Mouse (Mus musculus) ovary, postnatal 10 days (tissue): ENCODE measurements around the gene Arid5b.

Experiments
- DNase-seq: peaks from one replicate; pipeline ENCODE4 v3.0.0; 2022; ENCODE audit warnings: low spot score

Gene Arid5b

GRCm38 (mm10) chr10:68136480-68137083 is 142.0 kb downstream of the Arid5b start:
- DNase-seq: peak; percentile 60

DNA sequence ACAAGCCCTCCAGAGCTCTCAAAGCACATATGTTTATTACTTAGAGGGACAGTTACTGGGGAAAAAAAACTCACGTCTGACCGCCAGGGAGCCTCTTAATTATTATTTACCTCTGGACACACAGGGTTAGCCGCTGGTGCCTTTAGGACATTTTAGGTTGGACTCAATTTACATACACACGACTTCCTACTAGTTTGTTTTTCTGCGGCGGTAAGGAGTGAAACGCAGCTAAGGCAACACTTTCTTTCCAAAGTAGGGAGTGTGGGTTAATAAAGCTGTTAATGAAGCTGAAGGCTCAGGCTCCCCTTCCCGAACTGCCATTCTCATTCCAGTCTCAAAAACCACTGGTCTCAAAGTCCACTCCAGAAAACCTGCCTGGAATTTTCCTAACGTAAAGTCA is 142.5 kb downstream of the Arid5b start:
- no peak for DNase-seq

- no peak for DNase-seq
Measured at GRCm38 (mm10) chr10:68135416-68135815, 143.1 kb downstream of the Arid5b start.

DNA sequence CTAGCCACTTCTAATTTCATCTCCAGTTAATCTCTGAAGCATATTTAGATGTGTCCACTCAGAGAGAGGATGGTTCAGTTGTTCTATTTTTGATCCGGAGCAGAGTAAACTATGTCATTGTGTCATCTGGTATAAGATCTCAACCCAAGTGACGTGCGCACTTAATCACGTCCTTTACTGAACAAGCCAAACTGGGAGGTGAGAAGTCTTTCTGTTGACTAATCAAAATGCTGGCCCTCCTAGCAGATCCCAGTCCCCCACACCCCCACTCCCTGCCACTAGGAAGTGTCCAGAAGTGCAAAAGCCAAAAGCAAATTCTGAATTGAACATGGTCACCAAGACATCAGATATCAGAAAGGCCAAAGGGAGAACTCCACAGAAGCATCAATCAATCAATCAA is 144.0 kb downstream of the Arid5b start:
- no peak for DNase-seq

GRCm38 (mm10) chr10:68134071-68134470 is 144.5 kb downstream of the Arid5b start:
- DNase-seq: no peak

DNA sequence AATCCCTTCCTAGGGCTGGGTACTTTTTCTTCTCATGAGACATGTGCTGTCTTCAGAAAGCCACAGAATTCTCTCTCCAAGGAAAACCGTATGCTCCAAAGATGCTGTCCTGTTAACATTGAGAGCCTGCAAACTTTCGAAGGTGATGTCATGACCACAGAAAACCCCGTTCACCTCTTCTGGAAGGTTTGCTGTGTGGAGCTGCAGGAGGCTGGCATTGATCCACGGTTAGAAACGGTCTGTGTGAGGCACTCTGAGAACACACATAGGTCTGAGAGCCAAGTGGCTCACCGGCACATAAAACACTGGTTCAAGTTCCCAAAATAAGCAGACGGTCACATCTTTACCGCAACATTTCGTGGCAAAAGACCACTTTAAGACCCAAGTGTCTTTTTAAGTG is 145.9 kb downstream of the Arid5b start:
- DNase-seq: no peak

GRCm38 (mm10) chr10:68132154-68132553 is 146.4 kb downstream of the Arid5b start:
- no peak for DNase-seq

DNA sequence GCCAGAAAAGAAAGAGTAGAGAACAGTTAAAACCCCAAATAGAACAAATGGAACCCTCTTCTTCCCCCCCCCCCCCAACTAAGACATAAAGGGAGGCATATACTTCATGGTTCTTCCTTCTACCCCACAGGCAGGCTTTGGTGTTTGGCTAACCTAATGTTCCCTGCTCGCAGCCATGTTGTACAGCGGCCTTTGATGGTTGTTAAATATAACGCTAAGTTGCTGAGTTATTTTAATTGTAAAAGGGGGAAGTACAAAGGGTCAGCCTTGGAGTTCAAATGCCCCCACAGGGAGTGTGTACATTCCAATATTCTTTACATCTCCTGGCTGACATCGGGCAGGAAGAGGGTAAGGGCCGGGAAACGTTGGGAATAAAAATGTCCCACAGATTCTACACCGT is 148.9 kb downstream of the Arid5b start:
- DNase-seq: no peak

DNA sequence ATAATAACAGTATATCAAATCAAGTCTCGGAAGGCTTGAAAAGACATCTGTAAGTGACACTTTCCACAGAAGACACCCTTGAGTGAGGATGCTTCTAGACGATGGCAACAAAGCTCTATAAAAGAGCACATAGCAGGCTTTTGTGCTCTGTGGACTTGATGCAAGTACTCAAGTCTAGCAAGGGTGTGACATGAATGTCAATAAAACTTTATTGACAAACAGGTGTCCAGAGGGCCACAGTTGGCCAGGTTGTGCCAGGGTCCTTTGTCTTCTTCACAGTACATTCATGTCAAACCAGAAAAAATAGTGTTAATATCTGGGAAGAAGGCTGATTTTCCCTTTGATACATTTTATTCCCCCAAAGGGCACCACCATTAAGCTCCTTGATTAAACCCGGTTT is 149.5 kb downstream of the Arid5b start:
- no peak for DNase-seq

DNA sequence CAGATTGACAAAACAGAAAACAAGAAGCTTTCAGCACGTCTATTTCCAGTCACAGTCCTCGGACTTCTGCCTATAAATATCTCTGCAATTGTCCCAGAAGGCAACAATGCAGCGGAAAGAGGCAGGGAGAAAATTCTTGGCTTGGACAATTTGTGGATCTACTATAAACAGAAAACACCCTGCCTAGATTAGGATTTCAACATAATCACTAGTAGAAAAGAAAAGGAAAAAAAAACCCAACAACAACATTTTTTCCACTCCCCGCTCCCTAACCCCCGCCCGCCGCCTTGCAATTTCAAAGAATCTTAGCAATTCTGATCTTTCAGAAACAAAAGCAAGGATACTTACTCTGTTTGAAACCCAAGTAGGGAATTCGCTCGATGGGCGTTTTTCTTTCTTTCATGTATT is 150.1 kb downstream of the Arid5b start:
- no peak for DNase-seq

- no peak for DNase-seq
Measured at GRCm38 (mm10) chr10:68127604-68128256, 150.8 kb downstream of the Arid5b start.

DNA sequence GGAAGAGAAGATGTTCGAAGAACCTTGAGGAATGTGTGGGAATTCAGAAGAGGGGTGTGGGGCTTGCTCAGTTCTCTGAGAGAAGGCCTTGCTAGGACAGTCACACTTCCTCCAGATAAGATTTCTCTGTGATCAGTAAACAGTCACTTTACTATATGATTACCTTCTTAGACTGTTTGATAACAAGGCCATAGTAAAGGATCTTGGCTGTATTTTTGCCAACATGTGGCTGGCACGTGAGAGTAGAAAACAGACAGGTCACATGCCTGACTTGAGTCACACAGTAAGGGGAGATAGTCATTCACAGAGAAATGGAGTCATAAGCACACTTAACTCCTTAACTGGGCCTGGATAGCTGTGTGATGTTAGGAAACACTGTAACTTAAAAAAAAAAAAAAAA is 151.4 kb downstream of the Arid5b start:
- no peak for DNase-seq

- no peak for DNase-seq
Measured at GRCm38 (mm10) chr10:68126551-68126950, 152.0 kb downstream of the Arid5b start.

GRCm38 (mm10) chr10:68125919-68126550 is 152.5 kb downstream of the Arid5b start:
- no peak for DNase-seq

- DNase-seq: no peak
Measured at GRCm38 (mm10) chr10:68124985-68125384, 153.6 kb downstream of the Arid5b start.

GRCm38 (mm10) chr10:68123446-68123845 is 155.1 kb downstream of the Arid5b start:
- no peak for DNase-seq

DNA sequence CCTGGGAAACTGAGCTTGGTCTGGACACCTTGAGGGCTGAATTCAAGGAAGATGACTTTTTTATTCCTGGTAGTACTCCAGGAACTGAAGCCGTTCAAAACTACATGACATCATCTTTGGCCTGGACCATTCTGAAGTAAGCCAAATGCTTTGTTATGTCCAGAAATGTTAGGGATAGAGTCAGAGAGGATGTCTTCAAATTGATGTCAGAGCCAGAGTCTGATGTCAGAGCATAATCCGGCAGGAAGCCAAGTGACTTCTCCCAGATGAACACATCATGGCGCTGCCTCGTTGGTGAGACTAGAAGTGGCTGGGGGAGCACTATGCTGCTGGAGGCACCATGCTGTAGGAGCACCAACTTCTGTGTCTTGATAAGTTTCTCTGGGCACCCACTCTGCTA is 156.6 kb downstream of the Arid5b start:
- DNase-seq: no peak

GRCm38 (mm10) chr10:68121251-68121650 is 157.3 kb downstream of the Arid5b start:
- DNase-seq: no peak

DNA sequence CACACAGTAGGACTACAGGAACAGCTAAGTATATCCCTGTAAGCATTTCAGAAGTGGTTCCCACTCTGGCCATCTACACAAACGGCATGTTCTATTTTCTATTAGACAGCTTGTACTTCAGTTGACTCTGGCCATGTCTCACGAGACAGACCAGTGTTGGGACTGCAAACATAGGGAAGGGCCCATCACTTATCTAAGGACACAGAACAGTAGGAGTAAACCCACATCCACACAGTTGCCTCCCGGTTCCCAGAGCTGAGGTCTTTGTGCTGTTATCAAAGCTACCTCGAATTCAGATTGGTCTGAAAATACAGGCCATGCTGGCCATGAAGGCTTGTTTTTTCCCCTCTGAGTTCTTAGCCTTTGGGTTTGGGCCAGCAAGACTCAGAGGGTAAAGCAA is 158.5 kb downstream of the Arid5b start:
- no peak for DNase-seq

- no peak for DNase-seq
Measured at GRCm38 (mm10) chr10:68119285-68119684, 159.3 kb downstream of the Arid5b start.

GRCm38 (mm10) chr10:68114955-68115354 is 163.6 kb downstream of the Arid5b start:
- no peak for DNase-seq

DNA sequence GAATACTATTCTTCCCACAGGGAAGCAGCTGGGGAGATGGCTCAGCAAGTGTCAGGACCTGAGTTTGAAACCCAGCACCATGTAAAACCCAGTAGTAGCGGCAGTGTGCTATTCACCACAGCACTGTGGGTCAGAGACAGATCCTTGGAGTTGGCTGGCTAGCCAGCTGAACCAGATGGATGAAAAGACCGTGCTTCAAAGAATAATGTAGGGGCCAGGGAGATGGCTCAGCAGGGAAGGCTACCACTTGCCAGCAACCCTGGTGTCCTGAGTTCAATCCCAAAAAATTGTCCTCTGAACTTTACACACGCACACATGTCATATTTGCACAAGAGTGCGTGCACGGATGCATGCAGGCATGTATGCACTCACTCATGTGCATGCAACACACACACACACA is 164.9 kb downstream of the Arid5b start:
- no peak for DNase-seq

GRCm38 (mm10) chr10:68112983-68113382 is 165.6 kb downstream of the Arid5b start:
- DNase-seq: no peak

DNA sequence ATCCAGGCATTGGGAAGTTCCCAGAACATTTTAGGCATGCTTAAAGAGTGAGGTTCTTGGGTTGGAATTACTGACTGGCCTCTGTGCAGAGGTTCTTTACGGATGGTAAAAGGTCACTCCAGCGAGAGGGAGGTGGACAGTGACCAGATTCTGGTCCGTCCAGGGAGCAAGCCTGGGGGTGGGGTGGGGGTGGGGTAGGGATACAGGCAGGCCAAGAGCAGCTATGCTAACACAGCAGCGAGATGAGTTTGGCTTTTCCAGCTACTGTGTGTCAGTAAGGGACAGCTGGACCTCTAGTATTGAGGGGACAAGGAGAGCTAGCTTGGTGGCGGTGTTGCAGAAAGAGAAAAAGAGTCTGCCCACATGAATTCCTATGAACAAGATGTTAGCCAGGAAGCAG is 167.9 kb downstream of the Arid5b start:
- DNase-seq: no peak
